ENCODE assay signal across 8 mouse cellular contexts in genomic region chr13:55210971-55211220, GRCm38 (mm10). TPM values are rescaled to one million over a fixed set of nuclear protein-coding genes. Genes with fewer than 3 reads are reported as not detected.
A peak's percentile ranks its signal among the peaks of the same experiment; 100 is the strongest.
DNase-seq lines count a peak whose midpoint lies in the region; ATAC-seq and TF ChIP-seq lines count a peak whose summit lies in the region.

No protein-coding gene starts in this region.

- H3K27ac ChIP-seq in forebrain, embryonic 16.5 days (ENCODE audit: low read length): peak overlapping the region; percentile 97
- peak overlapping the region; percentile 99 for H3K27ac ChIP-seq in limb, embryonic 14.5 days (replicated peaks; ENCODE audit: low read depth, low read length)

- no peaks in the 10 kb centered on the region for H3K27me3 ChIP-seq in forebrain, embryonic 16.5 days (replicated peaks; ENCODE audit: control insufficient read depth, insufficient read depth, low read length)
- H3K27me3 ChIP-seq in limb, embryonic 14.5 days (ENCODE audit: control insufficient read depth, insufficient read depth, low read length): no peaks in the 10 kb centered on the region

- no peaks in the 10 kb centered on the region for H3K36me3 ChIP-seq in forebrain, embryonic 16.5 days (ENCODE audit: control insufficient read depth, insufficient read depth)
- peaks cover 27% of the 10 kb centered on the region for H3K36me3 ChIP-seq in limb, embryonic 14.5 days (ENCODE audit: control insufficient read depth, insufficient read depth, low read length)

- peak; percentile 65 for DNase-seq in layer of hippocampus, adult 9-11 months
- DNase-seq in layer of hippocampus, adult 11-12 months (ENCODE audit: low spot score): no peak
- DNase-seq in c-Kit-negative CD71-positive TER-119-positive erythroid progenitor cells, embryonic 14.5 days (ENCODE audit: low read depth, low spot score): peak; percentile 54
- DNase-seq in limb, embryonic 14.5 days (ENCODE audit: low spot score): no peak
- DNase-seq in skeletal muscle tissue, adult 2 months (ENCODE audit: low read depth, low spot score): peak; percentile 47
- DNase-seq in ovary, adult 18-20 months (ENCODE audit: low spot score): no peak
- DNase-seq in urinary bladder, postnatal 14 days (ENCODE audit: low spot score): no peak

- H3K9ac ChIP-seq in forebrain, embryonic 16.5 days (replicated peaks; ENCODE audit: low read depth, low read length): peak overlapping the region; percentile 92
- H3K9ac ChIP-seq in limb, embryonic 14.5 days (ENCODE audit: low read depth, low read length, severe bottlenecking): peak overlapping the region; percentile 95

- peak overlapping the region; percentile 85 for H3K4me3 ChIP-seq in forebrain, embryonic 16.5 days (replicated peaks; ENCODE audit: low read length)
- H3K4me3 ChIP-seq in limb, embryonic 14.5 days (replicated peaks; ENCODE audit: low read length): peak overlapping the region; percentile 54

- no peaks in the 10 kb centered on the region for H3K9me3 ChIP-seq in forebrain, embryonic 16.5 days (ENCODE audit: control insufficient read depth, low read length)
- H3K9me3 ChIP-seq in limb, embryonic 14.5 days (ENCODE audit: control insufficient read depth, low read length): no peaks in the 10 kb centered on the region

- under 1% methylated on average over 17 of the region's 17 CpGs for WGBS in forebrain, embryonic 16.5 days
- 1% methylated on average over 15 of the region's 17 CpGs for WGBS in limb, embryonic 14.5 days

- H3K4me2 ChIP-seq in forebrain, embryonic 16.5 days (ENCODE audit: low read length): peak overlapping the region; percentile 76
- peak overlapping the region; percentile 93 for H3K4me2 ChIP-seq in limb, embryonic 14.5 days (replicated peaks; ENCODE audit: low read depth, low read length, severe bottlenecking)

- no peak for TF ChIP-seq POLR2A in limb, embryonic 14.5 days (IDR thresholded peaks at IDR 0.05; ENCODE audit: borderline replicate concordance, extremely low read depth, insufficient read depth, insufficient read length)

- H3K4me1 ChIP-seq in forebrain, embryonic 16.5 days (replicated peaks; ENCODE audit: control insufficient read depth, insufficient read depth, low read length): peaks cover 41% of the 10 kb centered on the region
- H3K4me1 ChIP-seq in limb, embryonic 14.5 days (ENCODE audit: control insufficient read depth, insufficient read depth, low read length): peaks cover 36% of the 10 kb centered on the region

- peak; percentile 57 for ATAC-seq in forebrain, embryonic 16.5 days
- ATAC-seq in limb, embryonic 14.5 days (ENCODE audit: low FRiP score, low read depth): peak; percentile 60

RNA-seq across cellular contexts. Expression of gene Nsd1, which starts 1.3 kb away (rescaled TPM):
- 52.4 and 53.1 TPM in 2 replicates for polyA plus RNA-seq in forebrain, embryonic 16.5 days (2015; fragmentation: Nextera tagmentation; extraction: Ambion mirVana)
- 40.0 and 41.6 TPM in 2 replicates for polyA plus RNA-seq in limb, embryonic 14.5 days (2012; rRNA removed)
- 65.8 and 66.5 TPM in 2 replicates for polyA plus RNA-seq in limb, embryonic 14.5 days (2014; fragmentation: Nextera tagmentation; extraction: Ambion mirVana)

RNA-seq across cellular contexts. Expression of gene Fgfr4, which starts 58.5 kb away (rescaled TPM):
- polyA plus RNA-seq in forebrain, embryonic 16.5 days (2015; fragmentation: Nextera tagmentation; extraction: Ambion mirVana): 0.67 and 1.4 TPM in 2 replicates
- 38.9 and 47.4 TPM in 2 replicates for polyA plus RNA-seq in limb, embryonic 14.5 days (2012; rRNA removed)
- polyA plus RNA-seq in limb, embryonic 14.5 days (2014; fragmentation: Nextera tagmentation; extraction: Ambion mirVana): 10.9 and 12.1 TPM in 2 replicates

Comparison
In these comparisons a context has a peak if more than half of its experiments do, and no peak if none do; other contexts are left out.
1. DNase-seq: peak in layer of hippocampus, adult 9-11 months (single experiment), c-Kit-negative CD71-positive TER-119-positive erythroid progenitor cells, embryonic 14.5 days (single experiment) and skeletal muscle tissue, adult 2 months (single experiment); none in layer of hippocampus, adult 11-12 months (single experiment), limb, embryonic 14.5 days (single experiment), ovary, adult 18-20 months (single experiment) and urinary bladder, postnatal 14 days (single experiment).